Mouse (Mus musculus) forebrain, postnatal 0 days (tissue): ENCODE results near the gene Dpy19l3. TPM values are rescaled to one million over a fixed set of nuclear protein-coding genes. Genes with fewer than 3 reads are reported as not detected.
A peak's percentile ranks its signal among the peaks of the same experiment; 100 is the strongest.

ENCODE experiments used
- ATAC-seq: fragments of 200-750 bp; cut with Nextera tagmentation; 2 replicates; pipeline ENCODE4 v1.8.0; 2017; ENCODE audit warnings: mild to moderate bottlenecking, moderate library complexity
- DNase-seq: peaks from one replicate; pipeline ENCODE4 v3.0.0-alpha.2; 2015
- H3K27ac ChIP-seq: fragments of 300-500 bp; sonication (generic); 2 replicates; pipeline ENCODE4 v1.5.1; 2014; ENCODE audit warnings: low read depth, mild to moderate bottlenecking, antibody characterized with exemption, low read length, moderate library complexity, mixed read lengths
- H3K27me3 ChIP-seq: fragments of 300-500 bp; sonication (generic); 2 replicates; pipeline ENCODE4 v1.6.1; 2014; ENCODE audit warnings: mild to moderate bottlenecking, low read length, mixed read lengths; ENCODE audit not compliant: insufficient read depth
- H3K36me3 ChIP-seq: fragments of 300-500 bp; sonication (generic); 2 replicates; pipeline ENCODE4 v1.6.1; 2014; ENCODE audit warnings: mild to moderate bottlenecking, moderate library complexity; ENCODE audit not compliant: insufficient read depth
- H3K4me1 ChIP-seq: fragments of 300-500 bp; sonication (generic); 2 replicates; pipeline ENCODE4 v1.6.1; 2014; ENCODE audit warnings: antibody characterized with exemption; ENCODE audit not compliant: insufficient read depth
- H3K4me2 ChIP-seq: fragments of 300-500 bp; sonication (generic); 2 replicates; pipeline ENCODE4 v1.6.1; 2014; ENCODE audit warnings: low read depth, mild to moderate bottlenecking, moderate library complexity
- H3K4me3 ChIP-seq: fragments of 300-500 bp; sonication (generic); 2 replicates; pipeline ENCODE4 v1.5.1; 2014; ENCODE audit warnings: low read depth, low read length, mixed read lengths
- H3K9ac ChIP-seq: fragments of 300-500 bp; sonication (generic); 2 replicates; pipeline ENCODE4 v1.6.1; 2014; ENCODE audit warnings: mild to moderate bottlenecking
- H3K9me3 ChIP-seq: fragments of 300-500 bp; sonication (generic); 2 replicates; pipeline ENCODE4 v1.6.1; 2016; ENCODE audit warnings: low read length
- CTCF ChIP-seq: sonication (generic); IDR thresholded peaks from 2 replicates; pipeline ENCODE4 v1.5.1; 2016; ENCODE audit warnings: antibody characterized with exemption, control low read depth, low read depth
- WGBS: fragments of 180-500 bp; shearing (Covaris S2); extraction: QIAGEN DNeasy Blood & Tissue Kit; methylation state at CpG from one replicate; pipeline ENCODE4 v1.1.7; 2014; 5-methylcytosine and 5-hydroxymethylcytosine counted together
- polyA plus RNA-seq: library from polyadenylated mRNA; unstranded; fragments of >200 nt; fragmentation: Nextera tagmentation; extraction: Ambion mirVana; gene quantifications from 2 replicates; pipeline ENCODE4 v1.2.1, GENCODE M21; 2015
- total RNA-seq: library from RNA; depleted of rRNA; stranded (reverse); fragments of >200 nt; gene quantifications from 2 replicates; pipeline ENCODE4 v1.2.3, GENCODE M21; 2014

Gene Dpy19l3
- total and polyA plus RNA-seq, 2 experiments from 2014 or later = 33.4 to 38.8 TPM

- no peak overlapping the region for H3K4me3 ChIP-seq
- H3K27ac ChIP-seq = no peak overlapping the region
- DNase-seq = no peak
- 79% methylated on average over 4 of the region's 4 CpGs for WGBS
- H3K36me3 ChIP-seq = no peaks in the 10 kb centered on the region
- H3K27me3 ChIP-seq = no peaks in the 10 kb centered on the region
- no peaks in the 10 kb centered on the region for H3K4me1 ChIP-seq
- H3K9me3 ChIP-seq = no peaks in the 10 kb centered on the region
- no peak for ATAC-seq
- TF ChIP-seq CTCF = no peak
- H3K4me2 ChIP-seq = no peak overlapping the region
- no peak overlapping the region for H3K9ac ChIP-seq
Measured at GRCm38 (mm10) chr7:35678976-35679375, 75.3 kb downstream of the Dpy19l3 start.

- 14% methylated on average over 18 of the region's 18 CpGs for WGBS
- ATAC-seq (peak; percentile 85), DNase-seq (peak; percentile 77)
- Histone ChIP-seq H3K27me3 (no peaks in the 10 kb centered on the region), H3K4me3 (no peak overlapping the region), H3K9ac (peak overlapping the region; percentile 28; the same call in 1 of the 2 replicates), H3K36me3 (no peaks in the 10 kb centered on the region), H3K4me1 (peaks cover 13% of the 10 kb centered on the region; the same call in 1 of the 2 replicates), H3K9me3 (no peaks in the 10 kb centered on the region), H3K4me2 (peak overlapping the region; percentile 30; the same call in 1 of the 2 replicates), H3K27ac (peak overlapping the region; percentile 74)
- TF ChIP-seq CTCF = no peak
Measured at GRCm38 (mm10) chr7:35668066-35669041, 85.9 kb downstream of the Dpy19l3 start.

- H3K4me2 ChIP-seq = no peak overlapping the region
- no peaks in the 10 kb centered on the region for H3K9me3 ChIP-seq
- H3K9ac ChIP-seq = no peak overlapping the region
- ATAC-seq (no peak), DNase-seq (no peak)
- no peak overlapping the region for H3K4me3 ChIP-seq
- 33% methylated on average over 16 of the region's 16 CpGs for WGBS
- no peak overlapping the region for H3K27ac ChIP-seq
- TF ChIP-seq CTCF = no peak
- no peaks in the 10 kb centered on the region for H3K36me3 ChIP-seq
- no peaks in the 10 kb centered on the region for H3K27me3 ChIP-seq
- peaks cover 13% of the 10 kb centered on the region; the same call in 1 of the 2 replicates for H3K4me1 ChIP-seq
Measured at GRCm38 (mm10) chr7:35663790-35664376, 90.4 kb downstream of the Dpy19l3 start.

GRCm38 (mm10) chr7:35659173-35659572, 95.1 kb downstream of the Dpy19l3 start:
- Histone ChIP-seq H3K9ac (no peak overlapping the region), H3K4me1 (no peaks in the 10 kb centered on the region), H3K4me3 (no peak overlapping the region), H3K9me3 (no peaks in the 10 kb centered on the region), H3K27me3 (no peaks in the 10 kb centered on the region), H3K36me3 (no peaks in the 10 kb centered on the region), H3K27ac (no peak overlapping the region), H3K4me2 (no peak overlapping the region)
- WGBS = 66% methylated on average over 3 of the region's 3 CpGs
- TF ChIP-seq CTCF = peak; percentile 69
- ATAC-seq (no peak), DNase-seq (no peak)

GRCm38 (mm10) chr7:35657829-35658228, 96.4 kb downstream of the Dpy19l3 start:
- H3K9me3 ChIP-seq = no peaks in the 10 kb centered on the region
- H3K27ac ChIP-seq = no peak overlapping the region
- 41% methylated on average over 6 of the region's 6 CpGs for WGBS
- H3K27me3 ChIP-seq = no peaks in the 10 kb centered on the region
- H3K9ac ChIP-seq = no peak overlapping the region
- TF ChIP-seq CTCF = no peak
- no peaks in the 10 kb centered on the region for H3K36me3 ChIP-seq
- DNase-seq (no peak), ATAC-seq (no peak)
- H3K4me1 ChIP-seq = no peaks in the 10 kb centered on the region
- H3K4me3 ChIP-seq = no peak overlapping the region
- H3K4me2 ChIP-seq = no peak overlapping the region

- H3K4me1 ChIP-seq = no peaks in the 10 kb centered on the region
- no peaks in the 10 kb centered on the region for H3K36me3 ChIP-seq
- no peaks in the 10 kb centered on the region for H3K27me3 ChIP-seq
- H3K9me3 ChIP-seq = no peaks in the 10 kb centered on the region
- no peak overlapping the region for H3K9ac ChIP-seq
- ATAC-seq (no peak), DNase-seq (no peak)
- peak; percentile 40; the same call in 1 of the 2 replicates for TF ChIP-seq CTCF
- 83% methylated on average over 10 of the region's 10 CpGs for WGBS
- H3K4me3 ChIP-seq = no peak overlapping the region
- H3K4me2 ChIP-seq = no peak overlapping the region
- no peak overlapping the region for H3K27ac ChIP-seq
Measured at GRCm38 (mm10) chr7:35651583-35652270, 102.5 kb downstream of the Dpy19l3 start.
